Mouse (Mus musculus) CD4-positive, CD25-positive, alpha-beta regulatory T cell, adult 2 months (primary cell): ENCODE data around the gene Xylt1.

ENCODE experiments used
- DNase-seq: peaks from one replicate; pipeline ENCODE4 v3.0.0-alpha.2; 2012; ENCODE audit warnings: low read depth, low spot score

Xylt1 gene

DNA sequence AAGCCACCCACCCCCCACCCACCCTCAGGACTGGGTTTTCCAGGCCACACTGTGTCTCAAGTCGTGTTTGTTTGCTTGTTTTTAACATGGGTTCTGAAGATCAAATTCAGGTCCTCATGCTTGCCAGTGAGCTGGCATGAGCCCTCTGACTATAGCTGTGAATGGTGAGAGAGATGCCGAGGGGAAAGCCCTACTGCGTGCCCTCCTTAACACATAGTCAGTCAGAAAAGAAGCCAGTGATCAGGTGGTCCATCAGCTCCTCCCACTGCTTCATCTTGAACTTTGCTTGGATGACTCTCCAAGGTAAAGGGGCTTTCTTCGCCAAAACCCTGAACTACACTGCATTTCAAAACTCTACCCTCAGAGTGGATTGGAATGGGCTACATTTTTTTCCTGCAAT is 183.8 kb downstream of the Xylt1 start:
- no peak for DNase-seq

DNA sequence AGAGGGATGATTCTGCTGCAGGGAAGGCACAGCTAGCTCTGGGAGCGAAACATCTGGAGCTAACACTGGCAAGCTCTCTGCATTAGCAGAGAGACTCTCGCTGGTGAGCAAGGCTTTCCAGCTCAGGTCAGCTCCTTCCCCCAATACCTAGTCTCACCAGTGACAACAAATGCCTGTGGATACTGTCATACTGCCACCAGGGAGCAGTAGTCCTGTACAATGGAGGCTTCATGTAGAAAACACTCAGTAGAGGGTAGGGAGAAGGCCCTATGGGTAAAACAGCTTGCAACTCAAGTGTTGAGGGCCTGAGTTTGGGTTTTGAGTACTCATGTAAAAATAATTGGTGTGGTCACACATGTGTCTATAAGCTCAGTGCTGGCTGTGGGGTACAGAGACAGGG is 185.3 kb downstream of the Xylt1 start:
- peak; percentile 64 for DNase-seq

DNA sequence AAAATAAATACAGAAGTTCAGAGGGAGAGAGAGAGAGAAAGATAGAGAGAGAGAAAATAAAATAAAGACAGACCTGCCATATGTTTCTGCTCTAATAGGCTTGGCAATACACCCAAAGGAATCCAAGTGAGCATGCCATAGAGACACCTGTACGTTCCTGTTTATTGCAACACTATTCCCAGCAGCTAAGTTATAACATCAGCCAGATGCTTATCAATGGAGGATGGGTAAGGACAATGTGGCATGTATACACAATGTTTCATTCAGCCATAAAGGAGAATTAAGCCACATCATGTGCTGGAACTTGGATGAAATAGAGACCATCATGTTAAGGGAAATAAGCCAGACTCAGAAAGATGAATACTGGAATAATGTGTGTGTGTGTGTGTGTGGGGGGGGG is 186.1 kb downstream of the Xylt1 start:
- no peak for DNase-seq

DNA sequence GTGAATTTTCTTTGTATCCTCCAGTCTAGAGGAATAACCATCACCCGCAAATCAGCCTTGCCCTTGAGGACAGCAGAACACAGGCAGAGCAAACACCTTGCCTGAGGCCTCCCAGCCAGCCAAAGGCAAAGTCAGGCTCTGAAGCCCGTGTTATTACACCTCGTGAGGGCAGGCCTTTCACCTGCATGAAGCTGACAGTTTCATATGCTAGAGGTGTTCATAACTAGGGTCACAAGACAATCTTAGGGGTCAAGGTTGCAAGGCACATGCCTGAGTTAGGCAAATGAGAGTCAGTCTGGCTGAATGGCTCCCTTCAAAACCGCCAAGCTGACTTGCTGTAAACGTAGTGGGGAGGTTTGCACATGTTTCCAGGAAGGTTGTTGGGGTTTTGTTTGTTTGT is 186.5 kb downstream of the Xylt1 start:
- DNase-seq, result no peak

DNA sequence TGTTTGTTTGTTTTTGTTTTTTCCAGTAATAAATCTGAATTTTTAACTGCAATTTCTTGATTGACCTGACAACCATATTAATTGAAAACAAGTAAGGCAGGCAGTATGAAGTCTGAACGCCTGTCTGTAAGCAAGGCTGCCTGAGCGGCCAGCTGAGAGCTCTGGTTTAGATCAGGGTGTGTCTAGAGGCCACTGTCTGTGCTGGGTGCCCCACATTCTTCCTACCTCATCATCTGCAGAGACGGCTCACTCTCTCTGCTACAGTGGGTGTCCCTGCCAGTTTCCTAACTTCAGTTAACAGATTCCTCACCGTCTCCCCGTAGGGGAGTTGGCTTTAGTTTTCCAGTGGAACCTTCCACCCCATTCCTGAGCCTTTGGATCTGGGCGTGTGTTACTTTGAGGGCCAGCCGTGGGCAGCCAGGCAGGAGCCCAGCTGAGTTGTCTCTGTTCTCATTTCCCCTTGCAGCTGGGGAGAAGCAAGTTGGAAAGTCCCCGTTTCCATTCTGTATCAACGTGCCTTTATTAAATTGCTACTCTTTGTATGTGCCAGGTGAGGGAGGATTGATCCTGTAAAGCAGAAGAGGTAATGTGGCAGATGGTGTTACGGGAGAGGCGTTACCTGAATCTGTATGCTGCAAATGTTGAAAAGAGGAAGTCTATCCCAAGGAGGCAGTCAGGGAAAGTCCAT is 187.0 kb downstream of the Xylt1 start:
- DNase-seq, result no peak

DNA sequence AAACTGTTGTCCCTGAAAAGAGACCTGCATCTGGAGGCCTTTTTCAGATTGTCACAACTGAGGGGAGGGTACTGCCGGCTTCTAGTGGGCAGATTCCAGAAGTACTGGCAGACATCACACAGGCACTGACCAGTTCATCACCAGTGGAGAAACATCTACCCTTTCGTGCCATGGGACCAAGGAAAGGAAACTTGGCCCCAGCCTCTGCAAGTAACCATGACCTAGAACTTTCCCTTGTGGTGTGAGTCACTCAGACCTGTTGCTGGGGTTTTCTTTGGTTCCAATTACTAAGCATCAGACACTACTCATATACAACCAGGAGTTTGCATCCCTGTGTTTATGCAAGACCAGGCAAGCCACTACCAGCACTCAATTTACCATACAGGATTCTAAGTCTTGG is 190.4 kb downstream of the Xylt1 start:
- DNase-seq, result no peak

DNA sequence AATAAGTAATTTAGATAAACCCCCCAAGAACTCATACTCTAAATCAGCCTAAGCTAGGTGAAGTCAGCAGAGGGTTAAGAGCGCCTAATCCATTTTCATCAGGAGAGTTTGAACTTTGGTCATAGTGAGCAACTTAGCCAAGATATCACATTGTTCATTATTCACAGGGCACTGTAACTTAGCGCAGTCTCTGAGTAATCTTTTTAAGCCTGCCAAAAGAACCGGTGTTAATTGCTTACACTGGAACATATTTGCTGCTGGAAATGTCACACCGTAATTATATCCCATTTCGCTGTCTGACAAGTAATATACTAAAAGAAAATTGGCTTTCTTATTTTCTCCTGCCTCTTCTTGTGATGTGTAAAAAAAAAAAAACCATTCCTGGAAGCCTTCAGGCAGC is 190.9 kb downstream of the Xylt1 start:
- DNase-seq, result no peak

DNA sequence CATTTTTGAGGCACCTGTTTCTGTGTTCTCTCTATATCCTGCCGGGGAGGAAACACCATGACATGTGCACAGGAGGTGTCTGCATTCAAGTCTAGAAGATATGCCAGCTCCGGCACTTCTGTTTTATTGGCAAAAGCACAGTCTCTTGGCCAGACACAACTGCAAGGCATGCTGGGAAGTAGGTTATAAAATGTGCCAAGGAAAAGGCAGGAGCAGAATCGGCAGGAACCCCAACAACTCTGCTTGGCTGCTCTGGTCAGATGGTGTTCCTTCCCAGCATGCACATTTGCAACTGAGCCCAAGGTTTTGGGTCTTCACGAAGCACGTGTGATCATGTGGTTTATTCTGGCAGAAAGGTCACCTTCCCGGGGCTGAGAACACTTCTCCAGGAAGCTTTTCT is 192.4 kb downstream of the Xylt1 start:
- no peak for DNase-seq

DNA sequence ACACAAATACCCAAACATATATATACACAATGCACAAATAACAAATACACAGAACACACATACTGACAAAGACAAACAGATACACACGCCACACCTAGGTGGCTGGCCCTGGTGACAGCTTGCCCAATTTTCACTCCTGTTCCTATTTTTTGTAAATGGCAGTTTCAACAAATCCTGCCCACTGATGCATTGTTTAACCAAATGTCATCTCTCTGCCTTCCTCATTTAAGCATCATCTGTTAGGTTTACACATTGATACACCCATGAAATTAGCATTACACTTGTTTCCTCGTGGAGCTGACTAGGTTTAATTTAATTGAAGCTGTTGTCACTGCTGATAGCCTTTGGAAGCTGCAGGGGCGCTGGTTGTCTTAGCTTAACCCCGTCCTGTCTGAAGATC is 194.6 kb downstream of the Xylt1 start:
- no peak for DNase-seq

DNA sequence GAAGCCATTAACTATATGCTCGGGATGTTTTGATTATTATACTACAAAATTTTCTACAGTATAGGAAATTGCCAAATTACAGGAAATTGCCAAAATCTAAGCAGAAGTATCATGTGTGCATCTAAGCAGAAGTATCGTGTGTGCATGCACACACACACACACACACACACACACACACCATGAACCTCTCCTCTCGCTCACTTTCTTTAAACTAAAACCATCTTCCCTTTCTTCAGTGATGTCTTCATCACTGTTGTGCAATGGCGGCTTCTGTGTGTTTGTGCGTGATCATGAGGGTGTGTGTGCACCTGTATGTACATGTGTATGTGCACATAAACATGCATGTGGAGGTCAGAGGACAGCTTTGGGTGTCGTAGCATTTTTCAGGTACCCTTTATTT is 196.3 kb downstream of the Xylt1 start:
- no peak for DNase-seq

DNA sequence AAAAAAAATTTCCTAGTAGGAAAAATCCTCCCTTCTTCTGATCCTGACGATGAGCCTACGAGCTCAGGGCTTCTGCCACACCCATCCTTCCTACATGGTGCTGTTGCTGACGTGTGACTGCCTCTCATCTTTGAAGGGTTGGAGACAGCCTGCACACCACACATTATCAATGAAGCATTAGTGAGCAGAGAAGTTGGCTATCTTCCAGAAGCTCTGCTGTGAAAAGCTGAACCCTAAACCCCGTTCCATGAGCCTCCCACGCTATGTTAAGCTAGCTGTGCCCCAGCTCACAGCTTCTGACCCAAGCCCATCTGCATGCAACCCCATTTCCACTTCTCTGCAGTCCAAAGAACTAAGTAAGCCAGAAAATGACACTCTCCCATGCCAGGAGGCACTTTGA is 204.4 kb downstream of the Xylt1 start:
- no peak for DNase-seq

DNA sequence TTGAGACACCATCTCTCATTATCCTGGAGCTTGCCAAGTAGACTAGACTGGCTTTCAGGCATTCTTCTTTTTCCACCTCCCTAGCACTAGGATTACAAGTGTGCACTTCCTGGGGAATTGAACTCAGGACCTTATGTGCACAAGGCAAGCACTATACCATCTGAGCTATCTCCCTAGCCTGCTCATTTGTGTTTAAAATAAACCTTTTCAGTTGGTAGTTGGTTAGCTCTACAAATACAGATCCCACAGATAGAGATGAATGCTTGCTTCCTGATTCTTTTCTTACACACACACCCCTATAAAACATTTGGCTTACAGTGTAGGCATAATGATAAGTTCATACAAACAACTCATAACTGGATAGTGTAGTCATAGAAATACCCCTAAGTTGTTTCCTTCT is 206.0 kb downstream of the Xylt1 start:
- DNase-seq, result no peak

DNA sequence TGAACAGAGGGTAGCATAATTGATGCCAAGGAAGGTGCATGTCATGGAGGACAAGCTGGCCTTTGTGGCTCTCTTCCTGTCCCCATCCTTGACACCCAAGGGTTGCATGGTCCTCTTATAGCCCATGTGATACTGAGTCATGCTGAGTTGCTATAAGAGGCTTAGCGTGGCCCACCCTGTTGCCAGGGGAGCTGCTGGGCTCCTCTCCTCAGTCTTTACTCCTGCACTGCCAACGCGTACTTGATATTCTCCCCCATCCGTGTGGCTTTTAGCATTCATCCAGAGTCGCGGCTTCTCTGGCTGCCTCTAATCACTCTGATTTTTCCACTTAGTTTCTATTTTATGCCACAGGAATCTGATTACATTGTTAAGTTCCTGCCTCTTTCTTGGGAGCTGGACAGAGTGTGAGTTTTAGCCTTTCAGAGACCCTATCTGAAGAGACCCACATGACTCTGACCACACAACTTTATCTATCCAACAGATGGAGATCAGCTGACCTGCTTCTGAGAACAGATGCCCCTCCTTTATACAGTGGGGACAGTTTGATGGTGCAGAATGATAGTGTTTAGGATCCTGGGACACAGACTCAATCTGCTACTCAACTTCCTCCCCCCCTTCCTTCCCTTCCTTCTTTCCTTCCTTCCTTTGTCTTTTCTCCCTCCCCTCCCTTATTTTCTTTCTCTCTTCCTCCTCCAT is 206.6 kb downstream of the Xylt1 start:
- no peak for DNase-seq

DNA sequence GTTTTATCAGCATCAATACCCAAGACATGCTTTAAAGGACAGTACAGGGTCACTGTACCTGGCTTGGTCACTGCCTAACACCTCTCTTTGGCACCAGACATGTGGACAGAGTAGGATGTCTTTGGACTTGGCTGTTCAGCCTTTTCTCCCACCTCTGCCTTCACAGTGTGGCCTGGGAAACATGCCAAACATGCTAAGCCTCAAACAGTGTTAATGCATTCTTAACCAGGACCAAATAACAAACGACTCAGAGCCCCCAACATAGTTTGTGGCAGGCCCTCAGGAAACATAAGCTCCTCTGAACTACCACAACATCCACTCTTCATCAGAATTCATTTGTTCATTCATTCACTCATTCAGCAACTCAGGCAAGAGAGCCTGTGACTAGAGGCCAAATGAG is 207.6 kb downstream of the Xylt1 start:
- DNase-seq, result no peak

DNA sequence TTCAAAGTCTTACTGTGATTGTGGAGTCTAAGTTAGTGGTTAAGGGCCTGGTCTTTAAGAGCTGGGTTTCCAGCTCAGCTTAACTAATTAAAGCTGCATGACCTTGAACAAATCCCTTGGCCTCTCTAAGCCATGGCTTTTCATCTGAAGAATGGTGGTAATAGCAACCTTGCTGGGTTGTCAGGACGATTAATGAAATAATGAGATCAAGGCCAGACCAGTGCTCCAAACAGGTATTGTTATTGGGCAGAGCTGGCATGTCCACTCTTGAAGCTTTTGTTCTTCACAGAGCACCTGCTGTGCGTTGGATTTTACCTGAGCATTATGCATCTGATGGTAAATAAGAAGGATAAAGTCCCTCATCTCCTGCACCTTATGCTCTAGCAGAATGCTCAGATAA is 208.6 kb downstream of the Xylt1 start:
- DNase-seq, result no peak

DNA sequence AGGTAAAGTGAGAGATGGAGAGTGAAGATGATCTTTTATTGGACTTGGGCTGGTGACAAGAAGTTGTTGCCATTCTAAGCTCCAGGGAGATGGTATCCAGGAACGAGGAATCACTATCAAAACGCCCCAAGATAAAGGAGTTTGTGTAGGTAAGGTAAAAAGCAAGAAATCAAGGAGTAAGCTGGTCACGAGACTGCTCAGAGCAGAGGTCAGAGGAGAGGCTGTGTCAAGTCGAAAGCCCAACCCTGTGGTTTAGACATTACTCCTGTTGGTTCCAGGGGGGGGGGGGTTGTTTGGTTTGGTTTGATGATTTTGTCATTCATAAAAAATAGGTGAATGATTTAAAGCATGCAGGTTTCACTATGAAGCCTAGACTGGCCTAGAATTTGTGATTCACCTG is 209.0 kb downstream of the Xylt1 start:
- no peak for DNase-seq

DNA sequence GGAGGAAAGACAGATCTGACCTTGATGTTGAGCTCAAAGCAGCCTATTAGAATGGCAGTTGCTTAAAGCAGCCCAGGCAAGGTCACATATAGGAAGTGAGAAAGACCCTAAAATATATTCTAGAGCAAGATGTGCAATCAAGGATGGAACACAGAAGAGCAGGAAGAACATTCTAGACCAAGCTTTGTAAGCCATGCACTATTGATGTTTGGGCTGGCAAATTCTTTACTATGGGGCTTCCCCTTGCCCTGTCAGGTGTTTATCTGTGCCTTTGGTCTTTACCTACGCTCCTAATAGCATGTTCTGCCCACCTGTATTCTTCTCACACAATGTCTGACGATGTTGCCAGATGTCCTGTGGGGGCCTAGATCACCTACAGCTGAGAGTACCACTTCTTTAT is 213.4 kb downstream of the Xylt1 start:
- no peak for DNase-seq

DNA sequence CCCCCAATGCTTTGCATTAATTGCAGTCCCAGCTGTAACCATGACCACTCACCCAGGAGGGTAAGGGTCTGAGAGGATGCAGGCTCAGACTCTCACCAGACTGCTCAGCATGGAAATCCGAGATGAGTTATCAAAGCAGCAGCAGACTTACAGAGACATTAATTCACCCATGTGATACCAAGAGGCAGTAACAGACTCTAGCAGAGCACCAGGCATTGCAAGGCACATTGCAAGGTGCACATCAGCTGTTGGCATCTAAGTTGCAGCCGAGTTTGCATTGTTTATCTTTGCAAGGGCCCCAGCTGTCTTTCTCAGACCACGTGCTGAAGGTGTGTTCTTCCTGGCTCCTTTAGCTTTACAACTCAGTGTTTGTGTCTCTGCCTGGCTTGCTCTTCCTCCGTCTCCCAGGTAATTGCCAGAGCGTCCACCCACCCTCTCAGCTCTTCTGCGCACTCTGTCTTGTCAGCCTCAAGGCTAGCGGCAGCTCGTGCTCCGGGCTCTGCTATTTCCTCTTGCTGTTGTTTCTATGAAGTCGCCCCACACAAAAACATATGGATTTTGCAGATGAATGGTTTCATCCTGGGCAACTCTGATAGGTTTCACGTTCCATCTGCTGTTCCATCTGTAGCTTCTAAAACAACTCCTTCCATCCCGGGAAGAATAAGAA is 214.4 kb downstream of the Xylt1 start:
- DNase-seq, result no peak

DNA sequence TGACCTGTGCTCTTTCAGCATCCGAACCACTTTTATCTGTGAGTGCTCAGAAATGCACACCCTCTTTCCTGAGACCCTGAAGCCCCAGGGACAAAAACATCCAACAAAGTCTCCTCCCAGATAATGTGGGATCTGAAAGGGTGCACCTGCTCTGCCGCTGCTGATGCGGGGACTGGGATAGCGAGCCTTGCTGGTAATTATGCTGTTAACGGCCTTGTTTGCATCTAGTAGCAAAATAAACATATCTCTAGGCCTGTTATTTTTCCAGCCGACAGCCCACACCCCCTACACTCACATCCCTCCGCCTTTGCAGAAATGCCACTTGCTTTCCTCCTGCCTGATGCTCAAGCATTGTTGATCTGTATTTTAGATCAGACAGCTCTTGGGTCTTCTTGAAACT is 219.7 kb downstream of the Xylt1 start:
- no peak for DNase-seq

DNA sequence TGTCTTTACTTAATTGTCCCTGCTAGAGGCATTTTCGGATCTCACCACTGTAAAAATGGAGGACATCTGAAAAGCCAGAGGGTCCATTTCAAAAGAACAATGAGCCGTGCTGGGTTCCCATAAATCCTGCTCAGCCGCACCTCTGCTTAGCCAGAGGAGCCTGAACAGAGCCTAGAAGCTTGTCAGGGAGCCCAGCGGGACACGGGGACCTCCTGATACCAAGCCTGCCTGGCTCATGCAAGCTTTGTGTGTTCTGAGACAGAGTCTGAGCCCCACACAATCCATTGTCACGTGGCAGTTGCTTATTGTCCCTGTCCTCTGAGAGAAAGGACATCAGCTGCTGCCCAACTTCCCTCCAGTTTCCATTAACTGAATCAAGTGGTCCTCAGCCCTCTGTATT is 229.7 kb downstream of the Xylt1 start:
- DNase-seq, result no peak

DNA sequence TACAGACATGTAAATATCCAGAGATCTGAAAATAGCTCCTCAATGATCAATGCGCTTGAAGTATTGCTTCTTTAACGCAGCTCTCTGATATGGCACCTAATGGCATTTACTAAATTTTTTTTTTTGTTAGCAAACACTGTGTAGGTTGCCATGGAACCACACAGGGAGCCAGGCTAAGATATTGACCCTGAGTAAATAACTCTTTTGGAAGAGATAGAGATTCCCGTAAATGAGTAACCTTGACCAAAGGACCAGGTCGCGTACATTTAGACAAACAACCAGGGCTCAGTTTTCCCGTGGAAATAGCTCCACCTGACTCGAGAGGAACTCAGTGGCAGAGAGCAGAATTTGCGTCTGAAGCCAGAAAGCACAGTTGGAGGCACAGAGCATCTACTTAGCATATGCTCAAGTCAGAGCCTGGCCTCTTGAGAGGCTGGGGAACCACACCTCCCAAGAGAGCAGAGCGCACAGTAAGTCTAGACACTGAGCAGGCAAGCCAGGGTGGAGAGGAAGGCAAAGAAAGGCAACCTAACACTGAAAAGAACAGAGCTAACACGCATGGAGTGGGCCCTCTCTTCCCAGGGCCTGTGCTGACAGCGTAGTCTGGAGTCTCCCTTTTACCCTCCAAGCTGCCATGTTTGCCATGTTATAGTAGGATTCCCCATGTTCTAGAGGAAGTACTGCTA is 232.2 kb downstream of the Xylt1 start:
- peak; percentile 55 for DNase-seq

DNA sequence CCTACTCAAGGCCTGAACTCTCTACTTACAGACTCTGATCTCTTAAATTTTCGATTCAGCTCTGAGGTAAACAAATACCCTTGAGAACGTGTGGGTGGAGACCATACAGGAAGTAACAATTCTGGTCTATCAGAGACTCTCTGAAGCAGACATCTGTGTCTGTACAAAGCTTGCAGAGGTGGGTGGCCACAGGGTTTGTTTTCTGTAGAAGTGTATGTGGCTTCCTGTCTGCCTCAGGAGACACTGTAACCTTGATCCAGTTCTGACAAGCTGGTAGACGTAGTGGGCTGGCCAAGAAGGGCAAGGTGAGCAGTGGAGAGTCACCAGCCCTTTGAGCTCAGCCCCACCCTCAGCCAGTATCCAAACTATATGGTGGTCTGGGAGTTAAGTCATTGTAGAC is 233.0 kb downstream of the Xylt1 start:
- peak; percentile 79 for DNase-seq

DNA sequence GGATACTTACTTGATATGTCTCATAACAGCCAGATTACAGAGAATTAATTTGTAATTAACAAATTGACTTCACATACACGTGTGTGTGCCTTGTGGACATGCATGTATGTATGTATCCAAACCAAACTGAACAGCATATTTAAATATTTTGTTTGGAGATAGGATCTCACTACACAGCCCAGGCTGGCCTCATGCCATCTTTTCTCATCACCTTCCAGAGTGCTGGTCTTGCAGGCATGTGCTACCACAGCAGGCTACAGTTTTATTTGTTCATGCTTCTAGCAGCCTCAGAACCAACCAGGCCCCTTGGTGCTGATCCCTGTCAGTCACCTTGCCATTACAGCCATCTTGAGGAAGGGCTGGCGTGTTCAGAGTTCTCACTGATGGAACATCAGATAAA is 233.6 kb downstream of the Xylt1 start:
- DNase-seq, result peak; percentile 29
